8 mouse cellular contexts compared by ENCODE assay signal in the genomic region with DNA sequence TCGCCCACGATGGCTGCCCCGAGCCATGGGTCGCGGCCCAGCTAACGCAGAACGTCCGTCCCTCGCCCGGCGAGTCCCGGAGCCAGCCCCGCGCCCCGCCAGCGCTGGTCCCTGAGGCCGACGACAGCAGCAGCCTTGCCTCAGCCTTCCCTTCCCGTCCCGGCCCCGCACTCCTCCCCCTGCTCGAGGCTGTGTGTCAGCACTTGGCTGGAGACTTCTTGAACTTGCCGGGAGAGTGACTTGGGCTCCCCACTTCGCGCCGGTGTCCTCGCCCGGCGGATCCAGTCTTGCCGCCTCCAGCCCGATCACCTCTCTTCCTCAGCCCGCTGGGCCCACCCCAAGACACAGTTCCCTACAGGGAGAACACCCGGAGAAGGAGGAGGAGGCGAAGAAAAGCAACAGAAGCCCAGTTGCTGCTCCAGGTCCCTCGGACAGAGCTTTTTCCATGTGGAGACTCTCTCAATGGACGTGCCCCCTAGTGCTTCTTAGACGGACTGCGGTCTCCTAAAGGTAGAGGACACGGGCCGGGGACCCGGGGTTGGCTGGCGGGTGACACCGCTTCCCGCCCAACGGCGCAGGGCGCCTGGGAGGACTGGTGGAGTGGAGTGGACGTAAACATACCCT. TPM values are rescaled to one million over a fixed set of nuclear protein-coding genes. Genes with fewer than 3 reads are reported as not detected.
DNase-seq lines count a peak whose midpoint lies in the region; ATAC-seq lines count a peak whose summit lies in the region.

No protein-coding gene starts in this region.

- no peaks in the 10 kb centered on the region for H3K36me3 ChIP-seq in hindbrain, embryonic 11.5 days (ENCODE audit: control insufficient read depth, insufficient read depth, low read length)
- H3K36me3 ChIP-seq in liver, embryonic 12.5 days: no peaks in the 10 kb centered on the region
- H3K36me3 ChIP-seq in neural tube, embryonic 12.5 days: no peaks in the 10 kb centered on the region

- H3K4me2 ChIP-seq in hindbrain, embryonic 11.5 days (replicated peaks; ENCODE audit: low read depth, low read length): peak overlapping the region; percentile 94
- H3K4me2 ChIP-seq in liver, embryonic 12.5 days: peak overlapping the region; percentile 66
- H3K4me2 ChIP-seq in neural tube, embryonic 12.5 days (replicated peaks): peak overlapping the region; percentile 91

- DNase-seq in 3134 (ENCODE audit: extremely low read depth, insufficient read length, low spot score): peak; percentile 8
- peak; percentile 69 for DNase-seq in adrenal gland, postnatal 25 days
- peak; percentile 53 for DNase-seq in gastrocnemius, adult 18-20 months (ENCODE audit: low spot score)
- peak; percentile 63 for DNase-seq in hindbrain, embryonic 11.5 days (ENCODE audit: low spot score)
- DNase-seq in cerebellum, adult 18-20 months: no peak
- DNase-seq in B cell, adult 2 months: no peak

- H3K9ac ChIP-seq in hindbrain, embryonic 11.5 days (ENCODE audit: low read depth, low read length): peak overlapping the region; percentile 36; the same call in 1 of the 2 replicates
- peak overlapping the region; percentile 31 for H3K9ac ChIP-seq in liver, embryonic 12.5 days
- peak overlapping the region; percentile 58 for H3K9ac ChIP-seq in neural tube, embryonic 12.5 days

- WGBS in hindbrain, embryonic 11.5 days: 1% methylated on average over 34 of the region's 48 CpGs
- 3% methylated on average over 44 of the region's 48 CpGs for WGBS in liver, embryonic 12.5 days (ENCODE audit: insufficient replicate concordance)
- WGBS in neural tube, embryonic 12.5 days: 2% methylated on average over 47 of the region's 48 CpGs

- peaks cover 4% of the 10 kb centered on the region; the same call in 1 of the 2 replicates for H3K4me1 ChIP-seq in hindbrain, embryonic 11.5 days (replicated peaks; ENCODE audit: control insufficient read depth, insufficient read depth, low read length)
- H3K4me1 ChIP-seq in liver, embryonic 12.5 days: 0 out of 2 replicates have a peak, but pooled peaks cover 8% of the 10 kb centered on the region
- H3K4me1 ChIP-seq in neural tube, embryonic 12.5 days: peaks cover 26% of the 10 kb centered on the region

- peak; percentile 45 for ATAC-seq in hindbrain, embryonic 11.5 days (ENCODE audit: low FRiP score)
- ATAC-seq in liver, embryonic 12.5 days: no peak
- ATAC-seq in neural tube, embryonic 12.5 days (ENCODE audit: low FRiP score, low read depth): peak; percentile 23

- no peaks in the 10 kb centered on the region for H3K9me3 ChIP-seq in hindbrain, embryonic 11.5 days (ENCODE audit: control insufficient read depth, low read length)
- H3K9me3 ChIP-seq in liver, embryonic 12.5 days (replicated peaks): no peaks in the 10 kb centered on the region
- H3K9me3 ChIP-seq in neural tube, embryonic 12.5 days: no peaks in the 10 kb centered on the region

- peaks cover 52% of the 10 kb centered on the region for H3K27me3 ChIP-seq in hindbrain, embryonic 11.5 days (ENCODE audit: control insufficient read depth, insufficient read depth, low read length)
- peaks cover 83% of the 10 kb centered on the region for H3K27me3 ChIP-seq in liver, embryonic 12.5 days (replicated peaks)
- H3K27me3 ChIP-seq in neural tube, embryonic 12.5 days (replicated peaks): peaks cover 59% of the 10 kb centered on the region

- H3K4me3 ChIP-seq in hindbrain, embryonic 11.5 days (ENCODE audit: low read depth, low read length): peak overlapping the region; percentile 52
- peak overlapping the region; percentile 53 for H3K4me3 ChIP-seq in liver, embryonic 12.5 days
- peak overlapping the region; percentile 58 for H3K4me3 ChIP-seq in neural tube, embryonic 12.5 days

- H3K27ac ChIP-seq in hindbrain, embryonic 11.5 days (ENCODE audit: low read depth, low read length): no peak overlapping the region
- H3K27ac ChIP-seq in liver, embryonic 12.5 days: no peak overlapping the region
- H3K27ac ChIP-seq in neural tube, embryonic 12.5 days: no peak overlapping the region

RNA-seq across cellular contexts. Expression of a gene that starts 1.0 kb away (rescaled TPM):
- 17.2 and 18.1 TPM in 2 replicates for total RNA-seq in adrenal gland, postnatal 25 days (2021)
- 1 to 10 TPM; 1.6 to 2.2 TPM for total RNA-seq in gastrocnemius, adult 18-20 months (2021)
- 0.99 and 1.6 TPM in 2 replicates for polyA plus RNA-seq in hindbrain, embryonic 11.5 days (2014; fragmentation: Nextera tagmentation; extraction: Ambion mirVana)
- 6.7 TPM in 2 replicates for polyA plus RNA-seq in liver, embryonic 12.5 days (2016; fragmentation: Nextera tagmentation; extraction: Ambion mirVana)
- 3.3 and 3.8 TPM in 2 replicates for polyA plus RNA-seq in neural tube, embryonic 12.5 days (2016; fragmentation: Nextera tagmentation; extraction: Ambion mirVana)

Comparison
In these comparisons a context has a peak if more than half of its experiments do, and no peak if none do; other contexts are left out.
1. DNase-seq: peak in 3134 (single experiment), adrenal gland, postnatal 25 days (single experiment), gastrocnemius, adult 18-20 months (single experiment) and hindbrain, embryonic 11.5 days (single experiment); none in cerebellum, adult 18-20 months (0 of 2) and B cell, adult 2 months (0 of 2).
2. Peak in every context shown above with its lines, with median percentiles within 50 percentile points of each other: H3K4me2 ChIP-seq, H3K4me3 ChIP-seq and H3K9ac ChIP-seq.